Mouse (Mus musculus): ENCODE results near the gene Ispd. TPM values are rescaled to one million over a fixed set of nuclear protein-coding genes. Genes with fewer than 3 reads are reported as not detected.

Ispd gene
- polyA plus RNA-seq, 2 experiments from 2014 or later, result 1.8 to 2.7 TPM

GRCm38 (mm10) chr12:36471411-36471810, 90.2 kb downstream of the Ispd start:
- no peak for ATAC-seq

- ATAC-seq, result no peak
Observed at GRCm38 (mm10) chr12:36474171-36474570, 92.9 kb downstream of the Ispd start.

DNA sequence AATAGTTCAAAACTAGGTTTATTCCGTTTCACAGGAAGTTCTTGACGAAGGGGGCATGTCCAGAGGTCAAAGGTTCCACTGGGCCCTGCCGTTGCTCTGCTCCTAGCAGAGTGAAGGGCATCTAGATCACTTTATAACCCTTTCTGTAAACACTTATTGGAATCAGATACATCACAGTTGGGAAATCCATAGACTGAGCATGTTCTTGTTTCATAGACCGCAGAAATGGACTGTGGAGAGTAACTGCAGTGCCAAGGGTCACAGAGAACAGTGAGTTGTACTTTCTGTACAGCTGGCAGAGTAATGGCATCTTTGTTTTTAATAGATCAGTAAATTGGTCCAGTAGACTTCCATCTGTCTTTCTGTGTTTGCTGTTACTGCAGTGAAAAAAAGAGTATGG, 94.0 kb downstream of the Ispd start:
- no peak for ATAC-seq

DNA sequence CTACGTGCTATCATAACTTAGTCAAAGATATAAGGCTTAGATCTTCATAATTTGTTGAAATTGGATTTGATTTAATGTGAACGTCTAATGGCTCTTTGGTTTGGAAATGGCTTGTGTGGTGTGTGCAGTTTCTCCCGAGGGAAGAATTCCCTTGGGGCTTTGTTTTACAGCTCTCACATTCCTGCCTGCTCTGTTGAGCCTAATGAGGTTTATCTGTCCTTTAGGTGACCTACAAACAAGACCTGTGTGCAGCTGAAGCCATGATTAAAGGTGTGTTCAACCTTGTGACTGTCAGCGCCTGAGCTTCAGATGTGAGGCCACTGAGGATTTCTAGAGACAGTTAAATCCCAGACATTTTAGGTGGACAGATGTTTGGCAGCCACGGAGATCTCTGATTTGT, 95.2 kb downstream of the Ispd start:
- no peak for ATAC-seq

- no peak for ATAC-seq
Observed at GRCm38 (mm10) chr12:36477501-36477900, 96.3 kb downstream of the Ispd start.

DNA sequence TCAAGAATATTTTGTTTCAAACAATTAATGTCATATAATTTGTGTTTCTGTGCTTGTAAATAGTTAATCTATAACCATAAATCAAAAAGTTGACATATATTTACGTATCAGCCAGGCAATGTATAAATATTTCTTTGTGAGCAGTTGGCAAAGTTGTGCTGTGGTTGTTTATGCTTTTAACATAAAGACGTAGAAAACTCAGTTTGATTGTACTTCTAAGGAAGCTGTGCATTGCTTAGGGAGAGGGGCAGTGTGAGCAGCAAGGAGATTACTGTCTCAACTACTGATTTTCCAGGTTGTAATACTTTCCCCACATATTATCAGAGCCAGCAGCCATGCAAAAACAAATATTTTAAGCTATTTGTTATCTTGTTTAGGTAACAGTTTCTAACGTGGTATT, 96.7 kb downstream of the Ispd start:
- ATAC-seq, result no peak

DNA sequence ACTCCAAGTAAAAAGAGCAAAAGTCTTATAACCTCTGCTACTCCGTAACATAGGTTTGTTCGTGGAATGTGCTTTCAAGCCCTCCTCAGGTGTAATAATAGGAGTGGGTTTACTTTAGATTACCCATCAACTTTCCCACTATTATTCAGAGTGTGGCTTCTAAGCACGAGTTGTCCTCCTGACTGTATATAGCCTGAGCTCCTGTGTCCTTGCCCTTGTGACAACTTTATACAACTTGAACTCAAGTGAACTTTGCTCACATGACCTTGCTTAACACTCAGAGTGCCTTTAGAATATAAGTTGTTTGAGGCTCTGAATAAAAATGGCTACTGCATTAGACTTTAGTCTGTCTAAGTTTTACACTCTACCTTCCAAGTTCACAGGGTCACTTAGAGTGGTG, 100.5 kb downstream of the Ispd start:
- no peak for ATAC-seq

GRCm38 (mm10) chr12:36483346-36483745, 102.1 kb downstream of the Ispd start:
- no peak for ATAC-seq

- ATAC-seq, result no peak
Observed at GRCm38 (mm10) chr12:36497565-36497964, 116.3 kb downstream of the Ispd start.

GRCm38 (mm10) chr12:36507111-36507903, 126.1 kb downstream of the Ispd start:
- ATAC-seq, result no peak

DNA sequence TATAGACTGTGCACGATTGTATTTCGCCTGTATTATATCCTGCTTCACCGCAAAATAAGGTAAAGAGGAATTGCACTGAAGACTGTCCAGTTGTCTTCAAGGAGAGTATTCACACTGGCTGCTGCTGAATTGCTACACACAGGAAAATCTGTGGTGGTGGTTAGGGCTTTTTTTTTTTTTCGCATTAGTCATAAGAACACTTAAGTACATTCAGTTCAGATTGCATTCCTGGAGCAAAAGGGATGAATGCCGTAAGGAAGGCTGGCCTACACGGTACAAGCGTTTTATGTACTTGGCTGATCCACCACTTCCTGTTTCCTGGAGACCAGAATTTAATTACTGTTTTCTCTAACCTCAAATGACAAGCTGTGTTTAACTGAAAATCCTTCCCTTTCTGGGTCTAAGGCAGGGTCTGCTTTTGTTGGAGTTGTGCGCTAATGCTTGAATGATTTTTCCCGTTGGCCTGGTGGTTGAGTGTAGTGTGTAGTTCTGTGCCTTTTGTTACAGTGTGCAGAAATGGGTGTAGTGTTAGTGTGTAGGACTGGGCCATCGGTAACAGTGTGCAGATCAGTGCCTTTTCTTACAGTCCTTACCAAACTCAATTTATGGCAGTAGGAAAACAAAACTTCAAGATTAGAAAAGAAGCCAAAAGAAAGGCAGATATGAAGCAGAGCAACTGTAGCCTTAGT, 128.8 kb downstream of the Ispd start:
- ATAC-seq, result no peak

GRCm38 (mm10) chr12:36521774-36522173, 140.5 kb downstream of the Ispd start:
- ATAC-seq, result no peak

- no peak for ATAC-seq
Observed at GRCm38 (mm10) chr12:36523515-36523914, 142.3 kb downstream of the Ispd start.

DNA sequence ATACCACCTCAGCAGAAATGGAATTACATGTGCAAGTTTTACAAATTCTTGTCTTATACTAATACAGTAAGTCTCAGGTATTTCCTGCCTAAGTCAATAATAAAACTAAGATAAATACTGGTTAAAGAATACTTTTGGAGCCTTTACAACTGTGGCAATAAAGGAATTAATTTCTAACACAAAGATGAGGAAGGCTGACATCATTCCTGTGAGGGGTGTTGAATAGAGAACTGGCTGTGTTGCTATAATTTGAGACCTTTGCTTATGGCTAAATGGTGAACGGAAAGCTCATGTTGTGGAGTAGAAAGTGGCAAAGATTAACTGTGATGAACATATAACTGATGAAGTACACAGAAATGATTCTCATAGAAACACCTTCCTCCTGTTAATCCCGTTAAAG, 149.7 kb downstream of the Ispd start:
- ATAC-seq, result no peak

GRCm38 (mm10) chr12:36531421-36532072, 150.3 kb downstream of the Ispd start:
- no peak for ATAC-seq

DNA sequence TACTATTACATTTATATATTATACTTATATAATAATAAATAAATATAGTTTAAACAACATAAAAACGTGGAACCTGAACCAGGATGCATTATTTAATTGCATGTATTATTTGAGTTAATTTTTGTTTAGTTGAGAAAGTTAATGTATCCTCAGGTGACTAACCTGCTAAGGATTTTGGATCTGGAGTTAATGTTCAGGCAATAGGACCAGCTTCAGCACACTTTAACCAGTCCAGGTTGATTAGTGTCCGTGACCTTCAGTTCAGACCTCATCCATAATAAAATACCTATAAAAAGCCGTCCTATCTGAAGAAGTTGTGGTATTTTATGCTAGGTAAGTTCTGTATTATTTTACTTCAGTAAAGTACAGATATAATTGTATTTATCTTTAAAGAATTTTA, 151.3 kb downstream of the Ispd start:
- ATAC-seq, result no peak

GRCm38 (mm10) chr12:36533160-36533900, 152.1 kb downstream of the Ispd start:
- ATAC-seq, result no peak

GRCm38 (mm10) chr12:36534589-36534988, 153.3 kb downstream of the Ispd start:
- no peak for ATAC-seq

GRCm38 (mm10) chr12:36545318-36545717, 164.1 kb downstream of the Ispd start:
- ATAC-seq, result no peak

GRCm38 (mm10) chr12:36549474-36549873, 168.2 kb downstream of the Ispd start:
- ATAC-seq, result no peak

- ATAC-seq, result no peak
Observed at GRCm38 (mm10) chr12:36554697-36555096, 173.4 kb downstream of the Ispd start.

GRCm38 (mm10) chr12:36564146-36564545, 182.9 kb downstream of the Ispd start:
- ATAC-seq, result no peak

- ATAC-seq, result no peak
Observed at GRCm38 (mm10) chr12:36566974-36567373, 185.7 kb downstream of the Ispd start.

Measured in CD4-positive, CD25-positive, alpha-beta regulatory T cell, adult 4 months (primary cell).